Mouse (Mus musculus) testis, adult 2 months (tissue): ENCODE results near the gene Timp2.

Experiments
- CTCF ChIP-seq: fragments of 200-500 bp; IDR thresholded peaks from 2 replicates; pipeline ENCODE4 v1.5.1; 2012; ENCODE audit warnings: low read depth, mild to moderate bottlenecking, inconsistent platforms, low read length, moderate library complexity; ENCODE audit not compliant: control insufficient read depth, insufficient read depth, insufficient replicate concordance
- POLR2A ChIP-seq: fragments of 200-500 bp; IDR thresholded peaks from 2 replicates; pipeline ENCODE4 v1.6.1; 2012; ENCODE audit warnings: low read depth, mild to moderate bottlenecking, inconsistent platforms, low read length, moderate library complexity; ENCODE audit not compliant: control insufficient read depth

GRCm38 (mm10) chr11:118265621-118266020, 89.9 kb downstream of the Timp2 start:
- TF ChIP-seq POLR2A (no peak), CTCF (no peak)
